Mouse (Mus musculus) liver, adult 2 months (tissue): ENCODE results near the gene Atf5.

Source experiments
- CTCF ChIP-seq: fragments of 200-500 bp; IDR thresholded peaks from 2 replicates; pipeline ENCODE4 v1.5.1; 2011; ENCODE audit warnings: low read depth, low read length, control low read depth
- POLR2A ChIP-seq: fragments of 200-500 bp; IDR thresholded peaks from 2 replicates; pipeline ENCODE4 v1.6.1; 2011; ENCODE audit warnings: low read length, control low read depth; ENCODE audit not compliant: insufficient read depth; ENCODE audit errors: extremely low read depth

GRCm38 (mm10) chr7:44821666-44822448 lies 5.4 kb upstream of the Atf5 start:
- peak; percentile 53 for TF ChIP-seq CTCF
- TF ChIP-seq POLR2A: no peak
